Mouse (Mus musculus) liver, embryonic 14 days (tissue): ENCODE measurements around the gene Tomm5. TPM values are rescaled to one million over a fixed set of nuclear protein-coding genes. Genes with fewer than 3 reads are reported as not detected.

Experiments
- polyA plus RNA-seq: library from polyadenylated mRNA; depleted of rRNA; stranded (reverse); fragments of >200 nt; gene quantifications from 2 replicates; pipeline ENCODE4 v1.2.3, GENCODE M21; 2012; rRNA removed

The Tomm5 gene
- 129 and 142 TPM in 2 replicates for polyA plus RNA-seq

GRCm38 (mm10) chr4:45107601-45108277, at the start of gene Tomm5:
TSS of gene Tomm5 (minus strand) at chr4:45108114.

GRCm38 (mm10) chr4:45084021-45084894, 23.7 kb downstream of the Tomm5 start, which contains the start of gene Fbxo10:
TSS of gene Fbxo10 (minus strand) at chr4:45084604.

Other genes with a start within 250 kb of the Tomm5 start
- gene Grhpr, start 126.7 kb downstream of the Tomm5 start, polyA plus RNA-seq, result 42.7 and 47.7 TPM in 2 replicates
- gene Zbtb5, start 95.7 kb downstream of the Tomm5 start, polyA plus RNA-seq, result 3.8 and 4.0 TPM in 2 replicates
- 8.0 and 10.2 TPM in 2 replicates for gene Polr1e, start 89.5 kb downstream of the Tomm5 start, polyA plus RNA-seq
- 3.9 TPM in 2 replicates for gene Fbxo10, start 23.5 kb downstream of the Tomm5 start, polyA plus RNA-seq
- gene Frmpd1, start 76.8 kb upstream of the Tomm5 start, polyA plus RNA-seq, result 0.17 and 0.20 TPM in 2 replicates
- 2.5 and 2.6 TPM in 2 replicates for gene Trmt10b, start 189.0 kb upstream of the Tomm5 start, polyA plus RNA-seq
- 3.8 and 4.3 TPM in 2 replicates for gene Dcaf10, start 234.0 kb upstream of the Tomm5 start, polyA plus RNA-seq
- gene Exosc3, start 234.6 kb upstream of the Tomm5 start, polyA plus RNA-seq, result 34.0 and 35.7 TPM in 2 replicates